Mouse (Mus musculus): Measurements from ENCODE around the gene Galr2. TPM values are rescaled to one million over a fixed set of nuclear protein-coding genes. Genes with fewer than 3 reads are reported as not detected.

The Galr2 gene
- 0.41 and 0.62 TPM in 2 replicates for polyA plus RNA-seq (2015; fragmentation: Nextera tagmentation; extraction: Ambion mirVana)

DNA sequence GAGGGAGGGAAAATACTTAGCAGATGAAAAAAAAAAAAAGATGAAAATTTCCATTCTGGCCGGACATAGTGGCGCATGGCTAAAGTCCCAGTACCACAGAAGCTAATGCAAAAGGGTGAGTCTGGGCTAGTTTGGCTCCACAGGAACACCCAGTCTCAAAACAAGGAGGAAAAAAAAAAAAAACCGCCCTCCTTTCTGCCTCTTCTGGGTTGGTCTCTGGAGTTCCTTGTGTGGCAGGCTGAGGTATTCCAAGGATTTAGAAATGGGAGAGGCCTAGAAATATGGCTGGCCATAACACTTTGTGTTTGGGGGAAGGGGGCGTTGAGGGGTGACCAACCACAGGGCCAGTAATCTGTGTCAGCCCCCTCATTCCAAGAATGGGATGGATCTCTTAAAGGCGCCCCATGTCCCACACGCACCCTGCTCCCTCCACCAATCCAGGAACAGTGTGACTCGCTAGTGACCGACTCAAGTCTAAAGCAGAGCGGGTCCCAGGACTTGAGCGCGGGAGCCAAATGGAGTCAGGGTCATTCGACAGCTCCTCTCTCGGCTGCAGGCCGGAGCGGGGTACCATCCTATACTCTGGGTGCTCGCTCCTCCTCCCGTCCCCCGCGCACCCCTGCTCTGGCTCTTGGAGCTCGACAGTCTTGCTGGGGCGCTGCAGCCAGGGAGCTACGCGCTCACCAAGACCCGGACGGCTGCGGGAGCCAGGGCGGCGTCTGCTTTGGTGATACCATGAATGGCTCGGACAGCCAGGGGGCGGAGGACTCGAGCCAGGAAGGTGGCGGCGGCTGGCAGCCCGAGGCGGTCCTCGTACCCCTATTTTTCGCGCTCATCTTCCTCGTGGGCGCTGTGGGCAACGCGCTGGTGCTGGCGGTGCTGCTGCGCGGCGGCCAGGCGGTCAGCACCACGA, at the start of gene Galr2:
Galr2 (plus strand) TSS at position 189 of the 913 bp plus-strand sequence.
- WGBS, result 6% methylated on average over 48 of the region's 48 CpGs

DNA sequence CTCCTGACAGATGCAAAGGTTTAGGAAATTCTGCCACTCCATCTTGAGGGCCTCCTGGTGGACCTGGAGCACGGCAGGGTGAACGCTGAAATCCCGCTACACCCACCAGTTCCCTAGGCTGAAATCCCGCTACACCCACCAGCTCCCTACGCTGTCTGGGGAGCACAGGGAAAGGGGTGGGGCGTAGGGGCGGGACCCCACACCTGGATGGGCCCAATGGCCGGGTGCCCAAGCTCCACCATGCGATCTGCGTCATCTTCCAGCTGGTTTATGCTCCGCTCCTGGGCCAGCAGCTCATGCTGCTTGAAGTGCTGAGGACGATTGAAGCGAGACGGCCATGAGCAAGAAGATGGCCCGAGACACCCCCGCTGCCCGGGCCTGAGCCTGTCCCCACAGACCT, 48.3 kb upstream of the Galr2 start:
- Histone ChIP-seq H3K36me3 (peaks cover 3% of the 10 kb centered on the region; the same call in 1 of the 2 replicates), H3K4me1 (peaks cover 13% of the 10 kb centered on the region), H3K9ac (0 out of 2 replicates have a peak overlapping the region, but pooled peaks have one; percentile 10), H3K27ac (no peak overlapping the region), H3K4me3 (no peak overlapping the region), H3K4me2 (peak overlapping the region; percentile 12; the same call in 1 of the 2 replicates), H3K9me3 (no peaks in the 10 kb centered on the region), H3K27me3 (peaks cover 9% of the 10 kb centered on the region)
- WGBS, result 23% methylated on average over 17 of the region's 17 CpGs
- no peak for ATAC-seq (ENCODE audit: insufficient number of reproducible peaks, low FRiP score, low TSS enrichment, low read depth)

More for the DNA sequence above, at the start of gene Galr2:
- Histone ChIP-seq H3K4me3 (peak within 1 kb of the TSS; percentile 36), H3K9me3 (no peaks in the 10 kb centered on the region), H3K27ac (no peak within 1 kb of the TSS), H3K9ac (peak within 1 kb of the TSS; percentile 26; the same call in 1 of the 2 replicates), H3K36me3 (no peaks in the 10 kb centered on the region), H3K4me1 (peaks cover 27% of the 10 kb centered on the region), H3K4me2 (peak within 1 kb of the TSS; percentile 54), H3K27me3 (peaks cover 64% of the 10 kb centered on the region)
- no peak for ATAC-seq (ENCODE audit: insufficient number of reproducible peaks, low FRiP score, low TSS enrichment, low read depth)

DNA sequence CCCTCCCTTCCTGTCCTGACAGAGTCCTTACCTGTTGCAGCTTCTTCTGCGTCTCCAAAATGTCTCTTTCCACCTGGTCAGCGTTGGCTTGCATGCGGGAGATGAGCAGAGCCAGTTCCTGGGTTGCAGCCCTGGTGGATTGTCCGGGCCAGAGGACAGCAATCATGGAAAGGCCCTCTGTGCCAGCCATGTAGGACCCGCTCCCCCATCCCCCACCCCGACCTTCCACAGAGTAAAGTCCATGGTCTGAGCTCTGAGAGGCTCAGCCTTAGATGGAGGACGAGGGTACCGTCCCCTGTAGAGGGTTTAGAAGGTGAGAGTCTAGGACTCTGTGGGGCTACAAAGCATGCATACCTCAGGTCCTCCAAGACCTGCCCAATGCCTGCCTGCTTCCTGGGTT, 45.8 kb upstream of the Galr2 start:
- Histone ChIP-seq H3K4me3 (no peak overlapping the region), H3K9me3 (no peaks in the 10 kb centered on the region), H3K27me3 (peaks cover 18% of the 10 kb centered on the region), H3K36me3 (no peaks in the 10 kb centered on the region; the same call in 1 of the 2 replicates), H3K4me2 (no peak overlapping the region), H3K9ac (no peak overlapping the region), H3K27ac (no peak overlapping the region), H3K4me1 (peaks cover 20% of the 10 kb centered on the region)
- WGBS, result 88% methylated on average over 8 of the region's 8 CpGs
- no peak for ATAC-seq (ENCODE audit: insufficient number of reproducible peaks, low FRiP score, low TSS enrichment, low read depth)

DNA sequence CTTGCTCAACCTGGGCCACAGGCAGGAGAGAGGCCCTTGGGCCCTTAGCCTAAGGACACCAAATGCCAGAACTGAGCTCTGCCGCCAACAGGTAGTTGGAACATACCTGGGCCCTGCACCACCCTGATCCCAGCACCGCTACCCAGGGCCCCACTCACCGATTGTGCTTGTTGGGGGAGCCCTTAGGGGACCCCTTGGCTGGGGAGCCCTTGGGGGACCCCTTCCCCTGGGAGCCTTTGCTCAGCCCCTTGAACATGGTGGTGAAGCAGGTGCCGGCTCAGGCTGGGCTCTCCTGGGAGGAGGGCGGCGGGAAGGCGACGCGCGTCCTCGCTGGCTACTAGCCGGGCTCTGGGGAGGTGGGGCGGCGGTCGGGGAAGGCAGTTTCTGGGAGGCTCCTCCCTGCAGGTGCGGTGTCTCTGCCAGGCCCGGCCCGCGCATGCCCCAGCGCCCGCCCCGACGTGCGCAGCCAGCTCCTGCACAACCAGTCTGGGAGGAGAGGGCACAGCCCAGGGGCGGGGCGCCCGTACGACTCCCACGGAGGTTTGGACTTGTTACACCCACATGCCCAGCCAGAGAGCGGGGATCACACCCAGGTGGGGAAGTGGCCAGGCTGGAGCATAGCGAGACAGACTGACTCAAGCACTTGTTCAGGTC, 42.9 kb upstream of the Galr2 start, which contains the start of gene Evpl:
Evpl (minus strand) TSS at position 336 of the 654 bp plus-strand sequence.
- peaks cover 18% of the 10 kb centered on the region for H3K27me3 ChIP-seq
- peak within 1 kb of the TSS; percentile 39 for H3K4me2 ChIP-seq
- H3K4me3 ChIP-seq, result peak within 1 kb of the TSS; percentile 34
- H3K27ac ChIP-seq, result peak within 1 kb of the TSS; percentile 47
- H3K4me1 ChIP-seq, result peaks cover 21% of the 10 kb centered on the region
- WGBS, result 11% methylated on average over 30 of the region's 31 CpGs
- ATAC-seq (ENCODE audit: insufficient number of reproducible peaks, low FRiP score, low TSS enrichment, low read depth), result peak; percentile 72
- H3K9ac ChIP-seq, result 0 out of 2 replicates have a peak within 1 kb of the TSS, but pooled peaks have one; percentile 31
- no peaks in the 10 kb centered on the region for H3K9me3 ChIP-seq
- H3K36me3 ChIP-seq, result peaks cover 2% of the 10 kb centered on the region; the same call in 1 of the 2 replicates

DNA sequence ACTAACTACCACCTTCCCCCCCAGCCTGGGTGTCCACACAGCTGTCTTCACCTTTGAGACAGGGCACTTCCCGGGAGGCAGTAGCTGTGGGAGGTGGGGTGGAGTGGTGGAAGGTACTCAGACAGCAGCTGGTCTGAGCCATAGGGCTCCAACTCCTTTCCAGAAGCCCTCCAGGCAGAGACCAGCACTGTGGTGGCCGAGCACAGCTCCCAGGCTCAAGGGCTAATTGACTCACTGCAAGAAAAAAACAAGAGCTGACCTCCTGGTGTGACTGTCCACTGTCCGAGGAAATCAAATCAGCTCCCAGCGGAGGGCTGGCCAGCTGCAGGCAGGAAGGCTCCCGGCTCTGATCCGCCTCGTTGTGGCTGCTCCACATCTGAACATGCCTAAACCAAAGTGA, 40.9 kb upstream of the Galr2 start:
- Histone ChIP-seq H3K9ac (no peak overlapping the region), H3K27me3 (peaks cover 15% of the 10 kb centered on the region), H3K4me1 (peaks cover 15% of the 10 kb centered on the region), H3K4me2 (no peak overlapping the region), H3K4me3 (no peak overlapping the region), H3K27ac (no peak overlapping the region), H3K36me3 (peaks cover 21% of the 10 kb centered on the region), H3K9me3 (no peaks in the 10 kb centered on the region)
- no peak for ATAC-seq (ENCODE audit: insufficient number of reproducible peaks, low FRiP score, low TSS enrichment, low read depth)
- WGBS, result 23% methylated on average over 7 of the region's 7 CpGs

DNA sequence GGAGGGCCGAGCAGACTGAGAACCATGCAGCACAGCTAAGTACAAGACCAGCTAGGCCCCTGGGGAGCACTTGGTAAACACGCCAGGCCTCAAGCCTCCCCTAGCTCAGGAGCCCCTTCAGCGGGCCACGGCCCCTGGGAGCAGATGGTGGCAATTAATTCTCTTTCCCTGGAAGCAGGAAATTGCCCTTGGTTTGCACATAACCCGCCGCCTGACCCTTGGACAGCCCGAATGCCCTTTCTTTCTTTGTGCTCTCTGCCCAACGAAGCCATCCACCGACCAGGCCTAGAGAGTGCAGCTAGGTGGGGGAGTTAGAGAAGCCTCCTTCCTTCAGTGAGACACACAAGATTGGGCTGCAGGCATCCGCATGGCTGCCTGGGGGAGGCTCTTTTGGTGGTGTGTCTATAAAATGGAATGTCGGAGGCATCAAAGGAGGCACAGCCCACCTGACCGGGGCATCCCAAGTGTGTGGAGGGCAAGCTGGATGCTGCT, 38.9 kb upstream of the Galr2 start:
- H3K27me3 ChIP-seq, result peaks cover 15% of the 10 kb centered on the region
- peaks cover 15% of the 10 kb centered on the region for H3K4me1 ChIP-seq
- no peak overlapping the region for H3K9ac ChIP-seq
- H3K4me2 ChIP-seq, result no peak overlapping the region
- no peak overlapping the region for H3K4me3 ChIP-seq
- H3K36me3 ChIP-seq, result peaks cover 41% of the 10 kb centered on the region
- 14% methylated on average over 12 of the region's 12 CpGs for WGBS
- H3K9me3 ChIP-seq, result no peaks in the 10 kb centered on the region
- no peak overlapping the region for H3K27ac ChIP-seq
- ATAC-seq (ENCODE audit: insufficient number of reproducible peaks, low FRiP score, low TSS enrichment, low read depth), result no peak

DNA sequence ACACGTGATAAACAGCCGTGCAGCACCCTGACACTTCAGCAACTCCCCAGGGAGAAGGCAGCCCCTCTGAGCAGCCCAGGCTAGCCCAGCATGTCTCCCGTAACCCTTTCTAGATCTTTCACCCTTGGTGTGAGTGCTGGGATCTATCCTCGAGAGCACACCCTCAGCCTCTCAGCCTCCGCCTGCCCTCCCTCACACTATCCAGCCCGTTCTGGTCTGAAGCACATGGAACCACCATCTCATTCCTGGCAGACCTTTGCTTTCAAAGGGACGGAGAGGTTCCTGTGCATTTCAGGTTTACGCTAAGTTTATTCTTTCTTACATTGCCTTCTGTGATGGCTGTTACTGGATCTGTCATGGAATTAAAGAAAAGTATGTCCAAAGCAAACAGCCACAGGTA, 36.2 kb upstream of the Galr2 start:
- 71% methylated on average over 8 of the region's 8 CpGs for WGBS
- H3K36me3 ChIP-seq, result peaks cover 69% of the 10 kb centered on the region
- H3K4me3 ChIP-seq, result no peak overlapping the region
- no peak overlapping the region for H3K4me2 ChIP-seq
- no peak for ATAC-seq (ENCODE audit: insufficient number of reproducible peaks, low FRiP score, low TSS enrichment, low read depth)
- H3K27me3 ChIP-seq, result no peaks in the 10 kb centered on the region
- H3K9ac ChIP-seq, result no peak overlapping the region
- H3K9me3 ChIP-seq, result no peaks in the 10 kb centered on the region
- no peak overlapping the region for H3K27ac ChIP-seq
- H3K4me1 ChIP-seq, result peaks cover 7% of the 10 kb centered on the region

DNA sequence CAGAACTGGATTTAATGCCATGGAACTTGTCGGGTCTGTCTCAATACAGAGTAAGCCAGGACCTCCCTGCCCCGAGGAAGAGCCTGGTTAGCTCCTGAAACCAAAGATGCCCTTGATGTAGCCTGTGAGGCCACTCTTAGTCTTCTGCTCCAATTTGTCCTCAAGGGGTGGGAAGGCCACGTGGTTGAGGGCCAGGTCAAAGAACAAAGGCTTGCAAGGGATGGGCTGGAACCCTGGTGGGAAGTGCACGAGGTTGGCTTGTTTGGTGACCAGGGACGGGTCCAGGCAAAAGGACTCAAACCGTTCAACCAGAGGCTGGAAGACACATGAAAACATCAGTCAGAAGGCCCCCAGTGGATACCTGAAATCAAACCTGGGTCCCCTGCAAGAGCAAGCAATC, 35.1 kb upstream of the Galr2 start:
- H3K27ac ChIP-seq, result no peak overlapping the region
- no peak overlapping the region for H3K4me2 ChIP-seq
- H3K27me3 ChIP-seq, result no peaks in the 10 kb centered on the region
- H3K36me3 ChIP-seq, result peaks cover 79% of the 10 kb centered on the region
- H3K4me3 ChIP-seq, result no peak overlapping the region
- no peak overlapping the region for H3K9ac ChIP-seq
- ATAC-seq (ENCODE audit: insufficient number of reproducible peaks, low FRiP score, low TSS enrichment, low read depth), result no peak
- no peaks in the 10 kb centered on the region for H3K9me3 ChIP-seq
- WGBS, result 73% methylated on average over 6 of the region's 6 CpGs
- H3K4me1 ChIP-seq, result peaks cover 7% of the 10 kb centered on the region

DNA sequence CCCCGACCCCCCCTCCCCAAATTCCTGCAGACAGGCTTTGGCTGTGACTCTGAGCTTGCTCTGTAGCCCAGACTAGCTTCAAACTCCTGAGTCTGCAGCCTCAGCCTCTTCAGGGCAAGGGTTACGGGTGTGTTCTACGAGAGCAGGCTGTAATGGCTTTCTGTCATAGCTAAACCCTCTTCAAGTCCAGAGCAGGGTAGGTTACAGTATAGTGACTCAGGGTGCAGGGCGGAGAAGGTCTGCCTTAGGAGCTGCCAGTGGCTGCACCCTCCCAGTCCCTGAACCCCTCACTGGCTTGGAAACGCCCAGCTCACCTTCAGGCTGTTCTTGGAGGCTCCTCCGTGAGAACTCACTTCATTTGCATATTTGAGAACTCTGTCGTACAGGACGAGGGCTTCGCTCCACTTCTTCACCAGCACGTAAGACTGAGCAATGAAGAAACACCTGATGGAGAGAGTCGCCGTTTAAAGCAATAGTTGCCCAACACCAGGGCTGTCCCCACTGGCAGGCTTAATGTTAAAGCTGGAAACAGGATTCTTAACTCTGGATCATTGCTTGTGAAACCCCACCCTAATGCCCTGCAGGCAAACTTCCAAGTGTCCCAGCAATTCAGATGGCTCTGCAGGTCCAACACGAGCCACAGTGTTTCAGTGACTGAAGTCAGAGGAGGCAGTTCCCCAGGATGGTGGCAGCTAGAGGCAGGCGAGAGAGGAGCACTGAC, 33.1 kb upstream of the Galr2 start:
- Histone ChIP-seq H3K4me1 (no peaks in the 10 kb centered on the region), H3K4me3 (no peak overlapping the region), H3K9me3 (no peaks in the 10 kb centered on the region), H3K27ac (peak overlapping the region; percentile 59), H3K27me3 (no peaks in the 10 kb centered on the region), H3K9ac (no peak overlapping the region), H3K36me3 (peaks cover 100% of the 10 kb centered on the region), H3K4me2 (no peak overlapping the region)
- ATAC-seq (ENCODE audit: insufficient number of reproducible peaks, low FRiP score, low TSS enrichment, low read depth), result peak; percentile 51; the same call in 1 of the 2 replicates
- 66% methylated on average over 14 of the region's 14 CpGs for WGBS

DNA sequence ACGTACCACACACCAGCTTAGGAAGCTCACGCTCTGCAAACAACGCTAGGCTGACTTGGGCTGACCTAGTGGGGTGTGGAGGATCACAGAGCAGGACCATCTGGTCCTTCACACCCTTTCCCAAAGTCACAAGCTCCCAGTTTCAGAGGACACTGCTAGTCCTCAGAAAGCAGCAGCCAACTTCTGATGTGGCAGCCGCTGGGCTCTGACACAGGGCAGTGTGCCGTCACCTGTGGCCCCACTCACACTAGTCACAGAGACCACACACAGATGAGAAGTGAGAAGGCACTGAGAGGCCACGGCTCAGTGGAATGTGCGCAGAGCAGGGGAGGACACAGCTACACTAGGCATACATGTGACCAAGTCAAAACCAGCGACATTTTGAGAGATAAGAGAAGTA, 29.8 kb upstream of the Galr2 start:
- no peaks in the 10 kb centered on the region for H3K9me3 ChIP-seq
- no peak overlapping the region for H3K27ac ChIP-seq
- H3K4me2 ChIP-seq, result no peak overlapping the region
- H3K27me3 ChIP-seq, result no peaks in the 10 kb centered on the region
- H3K9ac ChIP-seq, result no peak overlapping the region
- H3K4me1 ChIP-seq, result peaks cover 8% of the 10 kb centered on the region; the same call in 1 of the 2 replicates
- 87% methylated on average over 8 of the region's 8 CpGs for WGBS
- H3K36me3 ChIP-seq, result peaks cover 96% of the 10 kb centered on the region
- no peak overlapping the region for H3K4me3 ChIP-seq
- no peak for ATAC-seq (ENCODE audit: insufficient number of reproducible peaks, low FRiP score, low TSS enrichment, low read depth)

DNA sequence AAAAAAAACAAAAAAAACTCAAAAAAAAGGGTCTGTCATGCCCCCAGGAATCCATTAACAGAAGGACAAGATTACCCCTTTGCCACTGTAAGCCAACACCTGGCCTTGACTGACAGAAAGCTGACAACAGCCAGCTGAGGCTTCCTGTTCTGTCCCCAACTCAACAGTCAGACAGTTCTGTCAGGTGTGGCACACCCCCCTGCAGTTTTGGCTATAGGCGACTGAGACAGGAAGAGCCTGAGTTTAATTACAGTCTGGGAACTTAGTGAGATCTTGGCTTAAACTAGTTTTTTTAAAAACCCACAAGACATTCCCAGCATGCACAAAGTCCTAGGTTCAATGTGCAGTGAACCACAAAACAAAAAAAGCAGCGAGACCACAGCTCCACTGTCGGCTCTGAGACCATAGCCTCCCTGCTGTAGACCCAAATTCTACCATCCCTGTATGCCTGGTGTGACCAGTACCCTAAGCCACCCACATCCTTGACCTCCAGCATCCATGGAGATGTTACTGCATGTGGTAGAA, 27.6 kb upstream of the Galr2 start:
- Histone ChIP-seq H3K9ac (no peak overlapping the region), H3K27me3 (no peaks in the 10 kb centered on the region), H3K36me3 (peaks cover 91% of the 10 kb centered on the region), H3K4me3 (no peak overlapping the region), H3K4me2 (no peak overlapping the region), H3K27ac (no peak overlapping the region), H3K4me1 (peaks cover 12% of the 10 kb centered on the region), H3K9me3 (no peaks in the 10 kb centered on the region)
- WGBS, result 78% methylated on average over 3 of the region's 3 CpGs
- no peak for ATAC-seq (ENCODE audit: insufficient number of reproducible peaks, low FRiP score, low TSS enrichment, low read depth)
